Mouse (Mus musculus) neutrophil, adult 83 days (primary cell): Measurements from ENCODE around the gene Hoxc6. TPM values are rescaled to one million over a fixed set of nuclear protein-coding genes. Genes with fewer than 3 reads are reported as not detected.

Experiments used
- total RNA-seq, 2 experiments: library from RNA; stranded (reverse); gene quantifications; one replicate each; pipeline ENCODE4 v1.2.4; 2023

The Hoxc6 gene
- total RNA-seq, result not detected

GRCm38 (mm10) chr15:102997939-102998355 is at the start of gene Hoxc6:
TSS of gene Hoxc6 (plus strand) at chr15:102998257.

GRCm38 (mm10) chr15:102954192-102955006 is 43.7 kb upstream of the Hoxc6 start, which contains the start of gene Hoxc11:
TSS of gene Hoxc11 (plus strand) at chr15:102954427.

GRCm38 (mm10) chr15:102966776-102967311 is 31.2 kb upstream of the Hoxc6 start, which contains the start of gene Hoxc10:
TSS of gene Hoxc10 (plus strand) at chr15:102966796.

DNA sequence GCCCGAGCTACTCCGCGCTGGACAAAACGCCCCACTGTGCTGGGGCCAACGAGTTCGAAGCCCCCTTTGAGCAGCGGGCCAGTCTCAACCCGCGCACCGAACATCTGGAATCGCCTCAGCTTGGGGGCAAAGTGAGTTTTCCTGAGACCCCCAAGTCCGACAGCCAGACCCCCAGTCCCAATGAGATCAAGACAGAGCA is 30.8 kb upstream of the Hoxc6 start, which contains the start of gene Hoxc5:
Hoxc5 (plus strand) TSS at position 132 of the 199 bp plus-strand sequence.

DNA sequence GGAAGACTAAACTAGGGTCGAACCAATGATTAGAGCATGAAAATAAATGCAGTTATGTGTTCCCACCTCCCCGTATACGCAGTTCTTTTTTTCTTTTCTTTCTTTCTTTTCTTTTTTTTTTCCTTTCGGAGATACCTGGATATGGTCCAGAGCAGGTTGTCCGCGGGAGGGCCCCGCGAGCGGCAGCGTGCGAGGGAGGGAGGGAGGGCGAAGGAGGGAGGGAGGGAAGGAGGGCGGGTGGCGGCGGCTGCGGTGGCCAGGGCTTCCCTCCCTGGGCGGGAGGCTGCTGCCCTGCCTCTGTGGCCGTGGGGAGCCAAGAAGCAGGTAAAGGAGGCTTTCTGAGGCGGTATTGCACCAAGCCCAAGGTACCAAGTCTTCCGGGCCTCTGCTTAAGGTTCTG is 21.9 kb upstream of the Hoxc6 start, which contains the start of gene Hoxc9:
Hoxc9 (plus strand) TSS at position 269 of the 400 bp plus-strand sequence.

DNA sequence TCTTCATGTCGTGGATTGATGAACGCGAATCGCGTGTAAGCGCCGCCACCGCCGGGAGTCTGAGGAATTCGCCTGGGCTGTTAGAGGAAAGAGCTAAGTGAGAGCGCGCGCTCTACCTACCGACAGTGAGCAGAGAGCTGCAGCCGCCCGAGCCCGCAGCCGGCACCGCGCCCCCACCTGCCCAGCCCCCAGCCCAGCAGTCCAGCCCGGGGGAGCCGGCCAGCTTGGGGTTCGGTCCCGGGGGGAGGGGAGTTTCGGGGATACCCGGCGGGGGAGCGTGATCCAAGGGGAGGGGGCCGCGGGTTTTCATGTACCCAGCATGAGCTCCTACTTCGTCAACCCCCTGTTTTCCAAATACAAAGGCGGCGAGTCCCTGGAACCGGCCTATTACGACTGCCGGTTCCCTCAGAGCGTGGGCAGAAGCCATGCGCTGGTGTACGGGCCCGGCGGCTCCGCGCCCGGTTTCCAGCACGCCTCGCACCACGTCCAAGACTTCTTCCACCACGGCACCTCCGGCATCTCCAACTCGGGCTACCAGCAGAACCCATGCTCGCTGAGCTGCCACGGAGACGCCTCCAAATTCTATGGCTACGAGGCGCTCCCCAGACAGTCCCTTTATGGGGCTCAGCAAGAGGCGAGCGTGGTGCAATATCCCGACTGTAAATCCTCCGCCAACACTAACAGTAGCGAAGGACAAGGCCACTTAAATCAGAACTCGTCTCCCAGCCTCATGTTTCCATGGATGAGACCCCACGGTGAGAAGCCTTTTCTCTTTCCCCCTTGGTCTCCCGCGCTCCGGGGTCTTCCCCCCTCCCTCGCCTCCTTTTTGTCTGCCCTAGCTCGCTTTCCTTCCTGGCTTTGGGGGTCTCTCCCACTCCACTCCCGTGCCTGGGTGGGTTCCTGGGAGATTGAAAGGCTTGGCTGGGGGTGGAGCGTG is 7.3 kb upstream of the Hoxc6 start, which contains the start of gene Hoxc8:
Hoxc8 (plus strand) TSS at position 147 of the 937 bp plus-strand sequence.

DNA sequence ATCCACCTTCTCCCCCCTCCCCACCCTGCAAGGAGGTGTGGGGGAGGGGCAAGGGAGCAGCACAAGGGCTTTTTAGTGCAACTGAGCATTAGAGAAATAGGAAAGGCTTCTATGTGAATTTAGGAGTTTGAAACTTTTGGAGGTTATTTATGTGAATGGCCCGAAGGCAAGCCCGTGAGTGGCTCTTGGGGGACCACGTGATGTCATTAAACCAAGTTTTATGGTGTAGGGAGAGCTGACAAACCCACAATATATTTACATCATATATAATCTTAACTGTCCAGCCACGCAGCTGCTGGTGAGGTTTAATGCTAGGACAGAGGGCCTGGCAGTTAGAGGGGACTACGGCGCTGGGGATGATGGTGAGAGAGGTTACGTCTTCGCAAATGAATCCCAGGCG is 20.6 kb downstream of the Hoxc6 start, which contains the start of gene Hoxc4:
Hoxc4 (plus strand) TSS at position 299 of the 400 bp plus-strand sequence.

Other genes starting within 250 kb of the Hoxc6 start
- not detected for gene Hoxc13, start 77.2 kb upstream of the Hoxc6 start, total RNA-seq
- gene Hoxc12, start 61.5 kb upstream of the Hoxc6 start, total RNA-seq, result not detected
- not detected for gene Hoxc11, start 43.8 kb upstream of the Hoxc6 start, total RNA-seq
- gene Hoxc10, start 31.5 kb upstream of the Hoxc6 start, total RNA-seq, result not detected
- gene Hoxc5, start 30.8 kb upstream of the Hoxc6 start, total RNA-seq, result under 1 TPM in 1 of 2 experiments, not detected in 1; 0.97 TPM
- gene Hoxc9, start 21.8 kb upstream of the Hoxc6 start, total RNA-seq, result not detected
- gene Hoxc8, start 7.7 kb upstream of the Hoxc6 start, total RNA-seq, result not detected
- not detected for gene Hoxc4, start 20.7 kb downstream of the Hoxc6 start, total RNA-seq
- 1 to 10 TPM; 3.0 to 4.7 TPM for gene Smug1, start 168.8 kb downstream of the Hoxc6 start, total RNA-seq
- gene Cbx5, start 241.6 kb downstream of the Hoxc6 start, total RNA-seq, result 10 to 100 TPM; 48.0 to 52.3 TPM
- gene Hnrnpa1, start 242.2 kb downstream of the Hoxc6 start, total RNA-seq, result 100 to 1,000 TPM; 242 TPM